In genomic region chr5:73256352-73257065, GRCm38 (mm10) we compare ENCODE assay signal across 8 mouse cellular contexts. TPM values are rescaled to one million over a fixed set of nuclear protein-coding genes. Genes with fewer than 3 reads are reported as not detected.
A peak's percentile ranks its signal among the peaks of the same experiment; 100 is the strongest.
DNase-seq lines count a peak whose midpoint lies in the region; ATAC-seq and TF ChIP-seq lines count a peak whose summit lies in the region.

Gene Fryl, minus strand, starts transcription at chr5:73256619.

- H3K27ac ChIP-seq in MEL (ENCODE audit: control insufficient read depth, low read depth, low read length): peak within 1 kb of the TSS; percentile 97
- H3K27ac ChIP-seq in cerebellum, adult 2 months (ENCODE audit: insufficient read depth, low read length): peak within 1 kb of the TSS; percentile 78
- peak within 1 kb of the TSS; percentile 98 for H3K27ac ChIP-seq in forebrain, postnatal 0 days (ENCODE audit: low read depth, low read length)
- peak within 1 kb of the TSS; percentile 93 for H3K27ac ChIP-seq in lung, embryonic 15.5 days

- peak within 1 kb of the TSS; percentile 95 to 96 for H3K4me3 ChIP-seq in MEL (ENCODE audit: control insufficient read depth in 1 of 2, insufficient read depth in 1 of 2, low read depth in 2 of 2, low read length in 2 of 2)
- peak within 1 kb of the TSS; percentile 81 for H3K4me3 ChIP-seq in cerebellum, adult 2 months (replicated peaks; ENCODE audit: insufficient read depth, low read depth, low read length)
- H3K4me3 ChIP-seq in forebrain, postnatal 0 days (ENCODE audit: low read depth, low read length): peak within 1 kb of the TSS; percentile 97
- peak within 1 kb of the TSS; percentile 97 for H3K4me3 ChIP-seq in lung, embryonic 15.5 days

- TF ChIP-seq CTCF in MEL (IDR thresholded peaks at IDR 0.05 in 2 of 3, conservative IDR thresholded peaks at IDR 0.05 in 1 of 3; ENCODE audit: control insufficient read depth in 1 of 3, insufficient read depth in 1 of 3, low read depth in 2 of 3, low read length in 3 of 3, poor library complexity in 1 of 3, severe bottlenecking in 1 of 3): no peak
- no peak for TF ChIP-seq CTCF in cerebellum, adult 2 months (IDR thresholded peaks at IDR 0.05; ENCODE audit: borderline replicate concordance, insufficient read depth, low read depth, low read length)
- TF ChIP-seq CTCF in forebrain, postnatal 0 days (IDR thresholded peaks at IDR 0.05; ENCODE audit: low read depth): no peak

- peak; percentile 97 for ATAC-seq in forebrain, postnatal 0 days
- peak; percentile 99 for ATAC-seq in lung, embryonic 15.5 days (ENCODE audit: borderline replicate concordance, extremely low read depth, low FRiP score, low TSS enrichment)

- peaks cover 30% of the 10 kb centered on the region for H3K79me2 ChIP-seq in MEL (ENCODE audit: control insufficient read depth, insufficient read depth, low read length, poor library complexity)

- peak within 1 kb of the TSS; percentile 54 for H3K4me2 ChIP-seq in forebrain, postnatal 0 days (ENCODE audit: low read depth)
- peak within 1 kb of the TSS; percentile 76 for H3K4me2 ChIP-seq in lung, embryonic 15.5 days

- DNase-seq in MEL (ENCODE audit: low read depth, low spot score): peak; percentile 99
- DNase-seq in cerebellum, adult 2 months: peak; percentile 90 to 96
- DNase-seq in forebrain, postnatal 0 days: peak; percentile 99
- peak; percentile 96 for DNase-seq in heart, postnatal 4 days
- DNase-seq in layer of hippocampus, adult 8-10 months (ENCODE audit: low spot score in 2 of 2): peak; percentile 96
- peak; percentile 94 for DNase-seq in ovary, adult 18-20 months (ENCODE audit: low spot score)
- peak; percentile 98 for DNase-seq in thymus, postnatal 0 days (ENCODE audit: low spot score)

- peaks cover 20 to 23% of the 10 kb centered on the region in 2 experiments for H3K4me1 ChIP-seq in MEL (ENCODE audit: control insufficient read depth in 1 of 2, insufficient read depth in 2 of 2, low read length in 2 of 2)
- no peaks in the 10 kb centered on the region for H3K4me1 ChIP-seq in cerebellum, adult 2 months (ENCODE audit: control insufficient read depth, insufficient read depth, low read length)
- peaks cover 14% of the 10 kb centered on the region for H3K4me1 ChIP-seq in forebrain, postnatal 0 days (ENCODE audit: insufficient read depth)
- peaks cover 18% of the 10 kb centered on the region for H3K4me1 ChIP-seq in lung, embryonic 15.5 days

- no peaks in the 10 kb centered on the region for H3K9me3 ChIP-seq in MEL (replicated peaks; ENCODE audit: insufficient read depth, low read length)
- H3K9me3 ChIP-seq in forebrain, postnatal 0 days (ENCODE audit: low read length): no peaks in the 10 kb centered on the region
- no peaks in the 10 kb centered on the region for H3K9me3 ChIP-seq in lung, embryonic 15.5 days

- no peak for TF ChIP-seq EP300 in MEL (IDR thresholded peaks at IDR 0.05; ENCODE audit: low read depth in 1 of 2, low read length in 2 of 2)

- peaks cover 0 to 32% of the 10 kb centered on the region in 2 experiments; a peak in 2 of 4 replicates for H3K36me3 ChIP-seq in MEL (ENCODE audit: control insufficient read depth in 1 of 2, insufficient read depth in 2 of 2, low read length in 2 of 2)
- H3K36me3 ChIP-seq in forebrain, postnatal 0 days (ENCODE audit: insufficient read depth): no peaks in the 10 kb centered on the region
- no peaks in the 10 kb centered on the region for H3K36me3 ChIP-seq in lung, embryonic 15.5 days

- peak in 1 of 2 experiments; percentile 87; a peak in 2 of 4 replicates for TF ChIP-seq POLR2A in MEL (IDR thresholded peaks at IDR 0.05; ENCODE audit: control insufficient read depth in 1 of 2, insufficient read depth in 1 of 2, low read depth in 1 of 2, low read length in 2 of 2, poor library complexity in 1 of 2)
- TF ChIP-seq POLR2A in cerebellum, adult 2 months (IDR thresholded peaks at IDR 0.05; ENCODE audit: borderline replicate concordance, insufficient read depth, low read length): peak; percentile 34; the same call in 1 of the 2 replicates

- TF ChIP-seq RAD21 in MEL (IDR thresholded peaks at IDR 0.05; ENCODE audit: low read depth, low read length): no peak

- H3K27me3 ChIP-seq in MEL (ENCODE audit: control insufficient read depth in 1 of 2, insufficient read depth in 2 of 2, low read length in 2 of 2): no peaks in the 10 kb centered on the region
- no peaks in the 10 kb centered on the region for H3K27me3 ChIP-seq in cerebellum, adult 2 months (ENCODE audit: control insufficient read depth, insufficient read depth, low read length)
- H3K27me3 ChIP-seq in forebrain, postnatal 0 days (ENCODE audit: insufficient read depth, low read length): no peaks in the 10 kb centered on the region
- no peaks in the 10 kb centered on the region for H3K27me3 ChIP-seq in lung, embryonic 15.5 days

- H3K9ac ChIP-seq in MEL (ENCODE audit: control insufficient read depth, low read depth, low read length, poor library complexity, severe bottlenecking): peak within 1 kb of the TSS; percentile 82
- peak within 1 kb of the TSS; percentile 98 for H3K9ac ChIP-seq in forebrain, postnatal 0 days
- peak within 1 kb of the TSS; percentile 82 for H3K9ac ChIP-seq in lung, embryonic 15.5 days

- under 1% methylated on average over 43 of the region's 44 CpGs for WGBS in cerebellum, adult 2 months
- WGBS in forebrain, postnatal 0 days: 1% methylated on average over 44 of the region's 44 CpGs
- under 1% methylated on average over 44 of the region's 44 CpGs for WGBS in lung, embryonic 15.5 days

TF ChIP-seq in MEL, 35 proteins besides CTCF, POLR2A, EP300 and RAD21:
- TF ChIP-seq UBTF (IDR thresholded peaks at IDR 0.05; ENCODE audit: borderline replicate concordance, insufficient read depth, low read depth, low read length) (no peak), SIN3A (IDR thresholded peaks at IDR 0.05; ENCODE audit: low read length) (peak; percentile 60; the same call in 1 of the 2 replicates), KAT2A (conservative IDR thresholded peaks at IDR 0.05; ENCODE audit: low read depth, low read length) (no peak; the same call in 1 of the 2 replicates), USF2 (IDR thresholded peaks at IDR 0.05; ENCODE audit: borderline replicate concordance in 1 of 2, insufficient read depth in 1 of 2, low read depth in 1 of 2, low read length in 2 of 2) (no peak), MXI1 (IDR thresholded peaks at IDR 0.05; ENCODE audit: low read depth, low read length) (0 out of 2 replicates have a peak, but pooled peaks have one; percentile 47), MAX (IDR thresholded peaks at IDR 0.05; ENCODE audit: low read length) (peak; percentile 58; the same call in 1 of the 2 replicates), POLR2AphosphoS2 (IDR thresholded peaks at IDR 0.05; ENCODE audit: low read length) (peak; percentile 94; the same call in 1 of the 2 replicates), ETS1 (IDR thresholded peaks at IDR 0.05; ENCODE audit: low read depth, low read length) (0 out of 2 replicates have a peak, but pooled peaks have one; percentile 22), ELF1 (IDR thresholded peaks at IDR 0.05; ENCODE audit: low read depth, low read length) (peak; percentile 81), TBP (IDR thresholded peaks at IDR 0.05; ENCODE audit: low read depth, low read length) (peak; percentile 92), NELFE (IDR thresholded peaks at IDR 0.05; ENCODE audit: low read depth, low read length) (peak; percentile 68), MAZ (IDR thresholded peaks at IDR 0.05; ENCODE audit: low read depth, low read length) (0 out of 2 replicates have a peak, but pooled peaks have one; percentile 48), BHLHE40 (IDR thresholded peaks at IDR 0.05; ENCODE audit: borderline replicate concordance, low read depth, low read length) (no peak), CHD1 (IDR thresholded peaks at IDR 0.05; ENCODE audit: low read depth, low read length) (no peak), HCFC1 (IDR thresholded peaks at IDR 0.05; ENCODE audit: low read depth, low read length) (peak; percentile 40), GATA1 (IDR thresholded peaks at IDR 0.05; ENCODE audit: low read depth, low read length) (peak; percentile 71), ZMIZ1 (IDR thresholded peaks at IDR 0.05; ENCODE audit: low read depth, low read length) (peak; percentile 75), RCOR1 (IDR thresholded peaks at IDR 0.05; ENCODE audit: low read depth, low read length) (peak; percentile 95), MYC (IDR thresholded peaks at IDR 0.05; ENCODE audit: low read depth, low read length) (0 out of 2 replicates have a peak, but pooled peaks have one; percentile 38), NRF1 (IDR thresholded peaks at IDR 0.05; ENCODE audit: insufficient read depth, low read depth, low read length, poor library complexity, severe bottlenecking) (no peak), CHD2 (IDR thresholded peaks at IDR 0.05; ENCODE audit: low read length) (peak; percentile 81), USF1 (IDR thresholded peaks at IDR 0.05; ENCODE audit: low read depth, low read length) (no peak)
TF ChIP-seq in MEL: peak in this region for 15.

RNA-seq across cellular contexts. Expression of gene Fryl, which starts in this region (rescaled TPM):
- total RNA-seq in MEL (2012; rRNA removed): 18.8 and 21.5 TPM in 2 replicates
- polyA plus RNA-seq in MEL (2012; ENCODE audit: insufficient read depth in 1 of 2, insufficient read length in 2 of 2, low read depth in 1 of 2, low replicate concordance in 2 of 2, missing spikeins in 1 of 2): 100 to 1,000 TPM in 1 of 2 experiments, 10 to 100 TPM in 1; 39.7 to 188 TPM
- 60.2 and 61.4 TPM in 2 replicates for polyA plus RNA-seq in cerebellum, adult 2 months (2012; rRNA removed)
- 46.9 and 53.6 TPM in 2 replicates for total RNA-seq in forebrain, postnatal 0 days (2014; rRNA removed)
- polyA plus RNA-seq in forebrain, postnatal 0 days (2015; fragmentation: Nextera tagmentation; extraction: Ambion mirVana): 10.8 and 17.7 TPM in 2 replicates
- total RNA-seq in heart, postnatal 4 days (2021): 10 to 100 TPM; 57.0 to 57.9 TPM
- total RNA-seq in layer of hippocampus, adult 8-10 months (2022): 10 to 100 TPM; 72.2 to 96.1 (median 73.9) TPM
- polyA plus RNA-seq in lung, embryonic 15.5 days (2015; fragmentation: Nextera tagmentation; extraction: Ambion mirVana): 21.0 and 24.5 TPM in 2 replicates
- polyA plus RNA-seq in thymus, postnatal 0 days (2015; fragmentation: Nextera tagmentation; extraction: Ambion mirVana): 46.9 and 63.2 TPM in 2 replicates

Comparison
In these comparisons a context has a peak if more than half of its experiments do, and no peak if none do; other contexts are left out.
1. Peak in every context shown above with its lines: DNase-seq, ATAC-seq, H3K4me3 ChIP-seq and H3K27ac ChIP-seq.